Mouse (Mus musculus): ENCODE measurements around the gene Utp15. TPM values are rescaled to one million over a fixed set of nuclear protein-coding genes. Genes with fewer than 3 reads are reported as not detected.

The Utp15 gene
- 10 to 100 TPM; 22.2 to 23.0 TPM for total RNA-seq (2021)
- long read RNA-seq, experiment 1, full-length matches to known transcripts, result 17 of 25 reads
- long read RNA-seq, experiment 1, partial matches to known transcripts, result 4 of 25 reads
- long read RNA-seq, experiment 1, other reads (novel, unspliced or antisense), result 4 of 25 reads
- long read RNA-seq, experiment 2, full-length matches to known transcripts, result 12 of 17 reads
- long read RNA-seq, experiment 2, partial matches to known transcripts, result 1 of 17 reads
- long read RNA-seq, experiment 2, other reads (novel, unspliced or antisense), result 4 of 17 reads

DNA sequence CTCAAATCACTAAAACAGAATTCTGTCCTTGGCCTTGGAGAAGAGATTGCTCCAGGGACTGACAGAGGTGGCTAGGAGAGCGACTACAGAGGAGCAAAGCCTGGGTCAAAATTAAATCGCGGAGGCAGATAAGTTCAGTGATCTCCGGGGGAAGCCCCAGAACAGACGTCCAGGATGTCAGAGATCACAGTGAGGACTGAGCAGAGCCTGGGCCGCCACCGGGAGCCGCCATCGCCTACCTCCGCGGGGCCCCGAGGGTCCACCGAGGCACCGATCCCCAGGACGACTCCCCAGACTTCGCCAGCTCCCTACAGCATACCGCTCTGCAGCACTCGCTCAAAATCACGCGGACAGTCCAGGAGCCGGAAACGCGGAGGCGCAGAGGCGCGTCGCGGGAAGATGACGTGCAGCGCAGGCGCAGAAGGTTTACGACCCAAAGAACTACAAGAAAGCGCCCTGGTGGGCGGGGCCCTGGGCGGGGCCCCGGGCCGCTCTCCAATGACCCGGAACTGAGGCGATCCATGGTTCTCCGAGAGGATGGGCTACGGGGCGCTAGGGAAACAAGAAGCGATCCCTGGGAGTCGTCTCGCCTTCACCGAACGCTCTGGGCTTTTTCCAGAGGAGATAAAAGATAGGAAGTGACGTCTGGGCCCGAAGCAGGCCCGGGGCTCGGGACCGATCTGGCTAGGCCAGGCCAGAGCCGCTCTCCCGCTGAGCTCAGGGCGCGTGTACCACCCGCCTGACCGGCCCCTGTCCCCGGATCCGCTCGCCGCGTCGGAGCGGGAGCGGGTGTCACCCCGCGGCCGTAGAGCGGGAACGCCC, at the start of gene Utp15, which contains the start of gene Ankra2:
Gene Utp15 (minus strand): TSS at position 406 of the 822 bp plus-strand sequence.
Gene Ankra2 (plus strand): TSS at position 439 of the 822 bp plus-strand sequence.
- Histone ChIP-seq H3K4me3 (peak within 1 kb of the TSS; percentile 91), H3K27ac (peak within 1 kb of the TSS; percentile 90)
- TF ChIP-seq CTCF (IDR thresholded peaks at IDR 0.05), result no peak
- intact Hi-C loops (cut with DNase I), result loop anchor here (1.0 to 5.0 kb wide), 2 partner anchors 53 to 1126 kb away; partner anchors contain the start of genes Gfm2 and Nsa2
- DNase-seq (ENCODE audit: extremely low spot score in 1 of 2, low spot score in 2 of 2), result peak; percentile 98 to 99

- Histone ChIP-seq H3K4me3 (no peak overlapping the region), H3K27ac (no peak overlapping the region)
- DNase-seq (ENCODE audit: extremely low spot score in 1 of 2, low spot score in 2 of 2), result no peak
- intact Hi-C loops (cut with DNase I), result loop anchor here (10.0 kb wide), 1 partner anchor 413 kb away; no protein-coding TSS in a partner anchor
- TF ChIP-seq CTCF (IDR thresholded peaks at IDR 0.05), result no peak
These were observed 48.8 kb upstream of the Utp15 start for GRCm38 (mm10) chr13:98311597-98311996.

DNA sequence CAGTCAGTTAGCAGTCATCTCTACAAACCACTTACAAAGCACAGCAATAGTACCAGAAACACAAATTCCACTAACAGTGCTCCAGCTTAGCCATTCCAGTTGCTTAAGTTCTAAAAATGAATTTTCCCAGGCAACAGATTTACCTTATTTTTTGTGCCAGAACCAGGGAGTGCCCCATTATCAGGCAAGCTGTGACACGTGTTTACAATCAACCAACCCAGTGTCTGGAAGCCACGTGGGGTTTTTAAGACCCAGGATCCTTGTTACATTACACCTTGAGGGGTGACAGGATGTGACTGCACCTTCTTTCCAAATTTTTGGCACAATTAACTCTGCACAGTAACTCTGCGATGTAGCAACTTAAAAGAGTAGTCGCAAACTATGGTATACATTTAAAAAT, 45.9 kb upstream of the Utp15 start:
- intact Hi-C loops (cut with DNase I), result no loop called here
- Histone ChIP-seq H3K27ac (no peak overlapping the region), H3K4me3 (no peak overlapping the region)
- TF ChIP-seq CTCF (IDR thresholded peaks at IDR 0.05), result no peak
- no peak for DNase-seq (ENCODE audit: extremely low spot score in 1 of 2, low spot score in 2 of 2)

- no peak overlapping the region for H3K4me3 ChIP-seq
- TF ChIP-seq CTCF (IDR thresholded peaks at IDR 0.05), result no peak
- no peak overlapping the region for H3K27ac ChIP-seq
- DNase-seq (ENCODE audit: extremely low spot score in 1 of 2, low spot score in 2 of 2), result no peak
- intact Hi-C loops (cut with DNase I), result no loop called here
These were observed 45.2 kb upstream of the Utp15 start for GRCm38 (mm10) chr13:98308004-98308403.

GRCm38 (mm10) chr13:98306852-98307475, 44.1 kb upstream of the Utp15 start:
- H3K4me3 ChIP-seq, result no peak overlapping the region
- H3K27ac ChIP-seq, result no peak overlapping the region
- DNase-seq (ENCODE audit: extremely low spot score in 1 of 2, low spot score in 2 of 2), result peak in 1 of 2 experiments; percentile 19
- intact Hi-C loops (cut with DNase I), result no loop called here
- TF ChIP-seq CTCF (IDR thresholded peaks at IDR 0.05), result no peak

GRCm38 (mm10) chr13:98306393-98306792, 43.6 kb upstream of the Utp15 start:
- no peak overlapping the region for H3K27ac ChIP-seq
- intact Hi-C loops (cut with DNase I), result no loop called here
- DNase-seq (ENCODE audit: extremely low spot score in 1 of 2, low spot score in 2 of 2), result no peak
- H3K4me3 ChIP-seq, result no peak overlapping the region
- TF ChIP-seq CTCF (IDR thresholded peaks at IDR 0.05), result no peak

GRCm38 (mm10) chr13:98305257-98305656, 42.4 kb upstream of the Utp15 start:
- Histone ChIP-seq H3K27ac (no peak overlapping the region), H3K4me3 (no peak overlapping the region)
- no peak; the same call in 1 of the 2 replicates for TF ChIP-seq CTCF (IDR thresholded peaks at IDR 0.05)
- no peak for DNase-seq (ENCODE audit: extremely low spot score in 1 of 2, low spot score in 2 of 2)
- intact Hi-C loops (cut with DNase I), result no loop called here

DNA sequence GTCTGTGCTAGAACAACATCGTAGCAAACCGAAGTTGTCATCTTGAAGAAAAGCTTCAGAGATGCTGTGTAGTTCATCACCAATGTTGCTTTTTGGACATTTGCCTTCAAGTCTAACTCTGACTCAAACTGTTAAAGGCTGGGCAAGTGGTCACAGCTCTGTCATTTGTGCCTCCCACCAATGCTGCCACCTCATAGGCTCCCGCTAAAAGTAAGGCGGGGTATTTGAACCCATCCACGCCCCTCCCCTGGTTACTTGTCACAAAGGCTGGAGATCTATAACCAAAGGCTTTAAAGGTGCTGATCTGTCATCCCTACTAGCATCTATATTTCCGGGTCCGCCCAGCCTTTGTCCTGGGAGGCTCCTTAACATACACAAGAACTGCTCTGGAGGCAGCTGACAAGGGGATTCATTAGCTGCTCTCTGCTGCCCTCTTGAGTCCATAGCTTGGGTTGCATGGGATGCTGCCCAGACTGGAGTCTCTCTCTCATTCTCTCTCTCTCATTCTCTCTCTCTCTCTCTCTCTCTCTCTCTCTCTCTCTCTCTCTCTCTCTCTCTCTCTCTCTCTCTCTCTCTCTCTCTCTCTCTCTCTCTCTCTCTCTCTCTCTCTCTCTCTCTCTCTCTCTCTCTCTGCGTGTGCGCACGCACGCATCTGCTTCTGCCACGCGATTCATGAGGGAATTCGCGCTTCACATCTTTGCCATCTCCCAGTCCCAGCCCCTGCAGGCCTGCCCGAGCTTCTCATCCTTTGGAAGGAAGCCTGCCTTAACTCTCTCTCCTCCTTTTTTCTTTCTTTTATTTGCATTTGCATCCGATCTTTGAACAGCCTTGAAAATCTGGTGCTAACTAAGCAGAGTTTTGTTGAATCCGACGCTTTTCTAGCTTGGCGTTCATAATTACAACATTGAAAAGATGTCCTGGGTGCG, 36.3 kb upstream of the Utp15 start:
- Histone ChIP-seq H3K4me3 (no peak overlapping the region; the same call in 1 of the 2 replicates), H3K27ac (no peak overlapping the region)
- peak; percentile 72 to 78 for DNase-seq (ENCODE audit: extremely low spot score in 1 of 2, low spot score in 2 of 2)
- peak; percentile 66 for TF ChIP-seq CTCF (IDR thresholded peaks at IDR 0.05)
- intact Hi-C loops (cut with DNase I), result no loop called here

DNA sequence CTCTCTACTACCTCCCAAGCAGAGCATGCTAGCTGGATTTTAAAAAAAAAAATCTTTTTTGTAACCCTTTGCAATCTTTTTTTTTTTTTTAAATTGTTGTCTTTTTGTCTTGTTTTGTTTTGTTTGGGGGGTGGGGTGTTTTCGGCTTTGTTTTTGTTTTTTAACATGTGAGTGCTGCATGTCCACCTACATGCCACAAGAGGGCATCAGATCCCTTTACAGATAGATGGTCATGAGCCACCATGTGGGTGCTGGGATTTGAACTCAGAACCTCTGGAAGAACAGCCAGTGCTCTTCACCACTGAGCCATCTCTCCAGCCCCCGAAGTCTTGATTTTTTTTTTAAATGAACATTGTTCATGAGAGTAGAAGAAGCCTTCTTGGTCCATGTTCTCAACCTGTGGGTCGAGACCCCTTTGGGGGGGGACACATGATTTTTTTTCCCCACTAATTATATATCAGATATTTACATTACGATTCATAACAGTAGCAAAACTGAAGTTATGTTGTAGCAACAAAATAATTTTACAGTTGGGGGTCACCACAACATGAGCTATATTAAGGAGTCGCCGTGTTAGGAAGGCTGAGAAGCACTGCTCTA, 35.1 kb upstream of the Utp15 start:
- DNase-seq (ENCODE audit: extremely low spot score in 1 of 2, low spot score in 2 of 2), result no peak
- peak; percentile 5; the same call in 1 of the 2 replicates for TF ChIP-seq CTCF (IDR thresholded peaks at IDR 0.05)
- intact Hi-C loops (cut with DNase I), result no loop called here
- H3K4me3 ChIP-seq, result no peak overlapping the region
- H3K27ac ChIP-seq, result no peak overlapping the region

DNA sequence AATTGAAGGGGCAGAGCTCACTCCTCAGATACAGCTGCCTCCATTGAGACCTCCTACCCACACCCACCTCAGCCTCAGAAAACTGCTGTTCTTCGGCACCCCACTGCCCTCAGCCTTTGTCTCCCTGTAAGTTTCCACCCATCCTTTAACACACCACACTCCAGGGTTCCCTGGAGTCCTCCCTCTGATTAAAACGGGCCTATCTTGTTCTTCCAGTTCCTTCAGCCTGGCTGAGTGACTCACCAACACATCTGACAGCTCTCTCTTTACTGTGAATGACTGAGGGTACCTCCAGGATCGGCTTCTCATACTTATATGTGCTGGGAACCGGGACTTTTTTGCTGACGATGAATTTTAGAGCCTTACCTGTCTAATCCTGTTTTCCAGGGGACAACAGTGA, 33.2 kb upstream of the Utp15 start:
- H3K4me3 ChIP-seq, result no peak overlapping the region
- intact Hi-C loops (cut with DNase I), result no loop called here
- no peak for TF ChIP-seq CTCF (IDR thresholded peaks at IDR 0.05)
- no peak for DNase-seq (ENCODE audit: extremely low spot score in 1 of 2, low spot score in 2 of 2)
- no peak overlapping the region for H3K27ac ChIP-seq
